Mouse (Mus musculus) inflammation-experienced regulatory T-cells, adult 6 months (primary cell): ENCODE results near the gene Ggn. TPM values are rescaled to one million over a fixed set of nuclear protein-coding genes. Genes with fewer than 3 reads are reported as not detected.
"Not testable (repeated sequence)": the region's sequence is repeated elsewhere in the genome, so short reads cannot be mapped to it uniquely, and the experiment has no call there.

Source experiments
- ATAC-seq: one replicate; pipeline ENCODE4 v1.8.0; 2017
- polyA plus RNA-seq, 3 experiments: library from polyadenylated mRNA; unstranded; fragments of 100-300 nt; shearing (Covaris generic); gene quantifications; one replicate each; pipeline ENCODE4 v1.2.1; 2017

The Ggn gene
- polyA plus RNA-seq, 3 experiments from 2014 or later = not detected

DNA sequence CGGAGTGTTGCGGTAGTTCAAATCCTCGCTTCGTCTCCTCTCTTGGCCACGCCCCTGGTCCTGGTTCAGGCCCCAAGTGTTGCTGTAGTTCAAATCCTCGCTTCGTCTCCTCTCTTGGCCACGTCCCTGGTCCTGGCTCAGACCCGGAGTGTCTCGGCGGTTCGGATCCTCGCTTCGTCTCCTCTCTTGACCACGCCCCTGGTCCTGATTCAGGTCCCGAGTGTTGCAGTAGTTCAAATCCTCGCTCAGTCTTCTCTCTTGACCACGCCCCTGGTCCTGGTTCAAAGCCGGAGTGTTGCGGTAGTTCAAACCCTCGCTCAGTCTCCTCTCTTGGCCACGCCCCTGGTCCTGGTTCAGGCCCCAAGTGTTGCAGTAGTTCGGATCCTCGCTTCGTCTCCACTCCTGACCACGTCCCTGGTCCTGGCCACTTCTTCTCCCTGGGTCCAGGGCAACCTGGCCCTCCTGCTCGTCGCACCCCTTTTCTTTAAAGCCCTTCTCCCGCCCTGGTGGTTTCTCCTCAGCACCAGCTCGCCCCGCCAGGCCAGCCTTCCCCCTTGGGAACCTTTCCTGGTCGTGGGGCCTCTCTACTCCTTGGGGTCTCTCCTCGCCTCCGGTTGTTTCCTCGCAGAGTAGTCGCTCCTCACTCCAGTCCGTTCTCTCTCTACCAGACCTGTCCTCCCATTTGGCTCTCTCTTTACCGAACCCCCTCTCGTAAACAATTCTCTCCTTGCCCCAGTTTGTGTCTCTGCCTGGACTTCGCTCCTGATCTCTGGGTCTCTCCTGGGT, 43.0 kb downstream of the Ggn start:
- ATAC-seq = not testable (repeated sequence)

DNA sequence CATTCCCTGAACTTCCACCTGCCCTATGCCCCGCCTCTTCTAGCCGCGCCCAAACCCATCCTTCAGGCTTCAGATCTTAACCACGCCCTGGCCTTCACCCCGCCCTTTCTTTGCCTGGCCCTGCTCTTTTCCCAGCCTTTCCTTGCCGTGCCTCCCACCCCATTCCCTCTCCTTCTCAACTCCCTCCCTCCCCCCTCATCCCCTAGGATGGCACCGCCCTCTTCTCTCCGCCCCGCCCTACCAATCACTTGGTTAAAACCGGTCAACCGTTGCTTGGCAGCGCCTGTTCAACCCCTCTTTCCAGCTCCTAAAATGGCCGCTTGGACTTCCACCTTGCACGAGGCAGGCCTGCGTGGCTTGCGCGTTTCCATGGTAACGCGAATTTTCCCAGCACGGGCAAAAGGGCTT, 43.7 kb downstream of the Ggn start, which contains the start of gene Catsperg1:
TSS of gene Catsperg1 (minus strand) at position 361 of the 408 bp plus-strand sequence.
- no peak for ATAC-seq

DNA sequence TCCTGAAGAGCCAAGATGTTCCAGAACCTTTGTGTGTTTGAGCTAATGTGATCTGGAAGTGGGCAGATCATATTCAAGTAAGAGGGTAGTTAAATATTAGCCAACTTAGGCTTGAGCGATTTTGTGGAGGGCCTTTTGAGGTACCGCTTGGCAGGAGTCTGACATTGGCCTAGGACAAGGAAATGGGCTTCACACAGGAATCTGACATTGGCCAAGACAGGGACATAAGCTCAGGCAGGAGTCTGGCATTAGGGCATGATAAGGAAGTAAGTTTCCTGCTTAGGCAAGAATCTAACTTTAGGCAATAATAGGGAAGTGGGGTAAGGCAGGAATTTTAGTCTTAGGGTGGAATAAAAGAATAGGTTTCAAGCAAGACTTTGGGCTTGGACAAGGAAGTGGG, 44.2 kb downstream of the Ggn start:
- no peak for ATAC-seq

DNA sequence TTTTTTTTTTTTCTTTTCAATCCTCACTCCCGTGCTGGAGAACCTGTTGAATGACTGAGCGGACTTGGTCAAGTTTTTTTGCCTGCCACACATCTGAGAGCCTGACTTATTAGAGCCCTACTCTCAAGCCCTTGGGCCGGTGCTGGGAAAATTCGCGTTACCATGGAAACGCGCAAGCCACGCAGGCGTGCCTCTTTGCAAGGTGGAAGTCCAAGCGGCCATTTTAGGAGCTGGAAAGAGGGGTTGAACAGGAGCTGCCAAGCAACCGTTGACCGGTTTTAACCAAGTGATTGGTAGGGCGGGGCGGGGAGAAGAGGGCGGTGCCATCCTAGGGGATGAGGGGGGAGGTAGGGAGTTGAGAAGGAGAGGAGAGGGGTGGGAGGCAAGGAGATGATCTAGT, 44.8 kb downstream of the Ggn start:
- ATAC-seq = no peak

Other genes with a start within 250 kb of the Ggn start
- gene Actn4, start 207.9 kb upstream of the Ggn start, polyA plus RNA-seq = 100 to 1,000 TPM in 1 of 3 experiments, 10 to 100 TPM in 2; 74.2 to 145 (median 93.4) TPM
- 100 to 1,000 TPM; 441 to 670 (median 588) TPM for gene Eif3k, start 188.3 kb upstream of the Ggn start, polyA plus RNA-seq
- gene Map4k1, start 188.2 kb upstream of the Ggn start, polyA plus RNA-seq = 100 to 1,000 TPM in 2 of 3 experiments, 10 to 100 TPM in 1; 98.7 to 130 (median 111) TPM
- under 1 TPM in 2 of 3 experiments, not detected in 1; 0.05 to 0.16 TPM for gene Ryr1, start 45.0 kb upstream of the Ggn start, polyA plus RNA-seq
- 1 to 10 TPM in 1 of 3 experiments, under 1 TPM in 2; 0.45 to 1.1 (median 0.95) TPM for gene Rasgrp4, start 35.4 kb upstream of the Ggn start, polyA plus RNA-seq
- gene Fam98c, start 14.0 kb upstream of the Ggn start, polyA plus RNA-seq = 10 to 100 TPM in 2 of 3 experiments, 1 to 10 TPM in 1; 6.5 to 11.3 (median 11.3) TPM
- under 1 TPM; 0.18 to 0.46 (median 0.46) TPM for gene Spred3, start 201 bp downstream of the Ggn start, polyA plus RNA-seq
- 100 to 1,000 TPM; 174 to 249 (median 197) TPM for gene Psmd8, start 10.5 kb downstream of the Ggn start, polyA plus RNA-seq
- 1 to 10 TPM in 1 of 3 experiments, under 1 TPM in 2; 0.28 to 1.2 (median 0.67) TPM for gene Catsperg1, start 43.8 kb downstream of the Ggn start, polyA plus RNA-seq
- 1 to 10 TPM; 1.9 to 4.0 (median 2.0) TPM for gene Kcnk6, start 62.3 kb downstream of the Ggn start, polyA plus RNA-seq
- 10 to 100 TPM; 56.3 to 68.5 (median 57.1) TPM for gene Yif1b, start 68.1 kb downstream of the Ggn start, polyA plus RNA-seq
- gene 2200002D01Rik, start 78.3 kb downstream of the Ggn start, polyA plus RNA-seq = 1 to 10 TPM in 2 of 3 experiments, under 1 TPM in 1; 0.91 to 1.9 (median 1.7) TPM
- gene Spint2, start 111.7 kb downstream of the Ggn start, polyA plus RNA-seq = 10 to 100 TPM; 58.9 to 90.9 (median 63.6) TPM
- not detected for gene Ppp1r14a, start 119.1 kb downstream of the Ggn start, polyA plus RNA-seq
- 1 to 10 TPM in 1 of 3 experiments, under 1 TPM in 1, not detected in 1; 0.13 to 1.2 TPM for gene Dpf1, start 133.7 kb downstream of the Ggn start, polyA plus RNA-seq